Mouse (Mus musculus) brain, embryonic 18.5 days (tissue): ENCODE results near the gene Sipa1l1.

Source experiments
- DNase-seq: peaks from one replicate; pipeline ENCODE4 v3.0.0-alpha.2; 2012; ENCODE audit warnings: low read depth, low spot score

The Sipa1l1 gene

GRCm38 (mm10) chr12:82294906-82295887 is 126.1 kb downstream of the Sipa1l1 start:
- DNase-seq: no peak

- DNase-seq: no peak
Observed at GRCm38 (mm10) chr12:82296276-82296675, 127.2 kb downstream of the Sipa1l1 start.

- DNase-seq: no peak
Observed at GRCm38 (mm10) chr12:82297196-82297595, 128.1 kb downstream of the Sipa1l1 start.

GRCm38 (mm10) chr12:82298662-82299460 is 129.7 kb downstream of the Sipa1l1 start:
- no peak for DNase-seq

- DNase-seq: no peak
Observed at GRCm38 (mm10) chr12:82304140-82304539, 135.0 kb downstream of the Sipa1l1 start.

GRCm38 (mm10) chr12:82306035-82306434 is 136.9 kb downstream of the Sipa1l1 start:
- no peak for DNase-seq

GRCm38 (mm10) chr12:82311593-82311992 is 142.5 kb downstream of the Sipa1l1 start:
- DNase-seq: no peak

GRCm38 (mm10) chr12:82312091-82312820 is 143.1 kb downstream of the Sipa1l1 start:
- no peak for DNase-seq

- no peak for DNase-seq
Observed at GRCm38 (mm10) chr12:82313091-82313490, 144.0 kb downstream of the Sipa1l1 start.

- DNase-seq: no peak
Observed at GRCm38 (mm10) chr12:82319436-82320131, 150.5 kb downstream of the Sipa1l1 start.

GRCm38 (mm10) chr12:82320204-82320603 is 151.1 kb downstream of the Sipa1l1 start:
- DNase-seq: no peak

GRCm38 (mm10) chr12:82321397-82321796 is 152.3 kb downstream of the Sipa1l1 start:
- no peak for DNase-seq

- no peak for DNase-seq
Observed at GRCm38 (mm10) chr12:82321855-82322254, 152.7 kb downstream of the Sipa1l1 start.

- DNase-seq: no peak
Observed at GRCm38 (mm10) chr12:82322759-82323451, 153.8 kb downstream of the Sipa1l1 start.

GRCm38 (mm10) chr12:82324621-82325020 is 155.5 kb downstream of the Sipa1l1 start:
- DNase-seq: no peak

GRCm38 (mm10) chr12:82325502-82325901 is 156.4 kb downstream of the Sipa1l1 start:
- no peak for DNase-seq

GRCm38 (mm10) chr12:82326438-82326837 is 157.3 kb downstream of the Sipa1l1 start:
- no peak for DNase-seq

- DNase-seq: no peak
Observed at GRCm38 (mm10) chr12:82328112-82328511, 159.0 kb downstream of the Sipa1l1 start.

GRCm38 (mm10) chr12:82332836-82333614 is 163.9 kb downstream of the Sipa1l1 start:
- DNase-seq: no peak

- DNase-seq: no peak
Observed at GRCm38 (mm10) chr12:82333999-82334398, 164.9 kb downstream of the Sipa1l1 start.
